Mouse (Mus musculus) lung, postnatal 0 days (tissue): ENCODE data around the gene Cd180. TPM values are rescaled to one million over a fixed set of nuclear protein-coding genes. Genes with fewer than 3 reads are reported as not detected.

Source experiments
- ATAC-seq: fragments of 200-750 bp; cut with Nextera tagmentation; 2 replicates; pipeline ENCODE4 v1.8.0; 2017; ENCODE audit warnings: moderate library complexity
- DNase-seq: peaks from one replicate; pipeline ENCODE4 v3.0.0-alpha.2; 2016; ENCODE audit warnings: low spot score
- H3K27ac ChIP-seq: fragments of 300-500 bp; sonication (generic); 2 replicates; pipeline ENCODE4 v1.5.1; 2014; ENCODE audit warnings: antibody characterized with exemption, mild to moderate bottlenecking, low read length, mixed read lengths
- H3K27me3 ChIP-seq: fragments of 300-500 bp; sonication (generic); replicated peaks from 2 replicates; pipeline ENCODE4 v1.6.1; 2014; ENCODE audit warnings: low read length, mixed read lengths; ENCODE audit not compliant: insufficient read depth
- H3K36me3 ChIP-seq: fragments of 300-500 bp; sonication (generic); 2 replicates; pipeline ENCODE4 v1.6.1; 2014; ENCODE audit warnings: low read length, mixed read lengths; ENCODE audit not compliant: insufficient read depth
- H3K4me1 ChIP-seq: fragments of 300-500 bp; sonication (generic); 2 replicates; pipeline ENCODE4 v1.6.1; 2014; ENCODE audit warnings: antibody characterized with exemption, low read depth, low read length, mixed read lengths; ENCODE audit not compliant: insufficient read depth
- H3K4me2 ChIP-seq: fragments of 300-500 bp; sonication (generic); replicated peaks from 2 replicates; pipeline ENCODE4 v1.6.1; 2014; ENCODE audit warnings: low read depth, mild to moderate bottlenecking, low read length, moderate library complexity, mixed read lengths
- H3K4me3 ChIP-seq: fragments of 300-500 bp; sonication (generic); 2 replicates; pipeline ENCODE4 v1.5.1; 2014; ENCODE audit warnings: low read depth, low read length
- H3K9ac ChIP-seq: fragments of 300-500 bp; sonication (generic); replicated peaks from 2 replicates; pipeline ENCODE4 v1.6.1; 2014; ENCODE audit warnings: low read depth, mild to moderate bottlenecking
- H3K9me3 ChIP-seq: fragments of 300-500 bp; sonication (generic); 2 replicates; pipeline ENCODE4 v1.6.1; 2016; ENCODE audit warnings: low read length, mixed read lengths
- CTCF ChIP-seq: IDR thresholded peaks from 2 replicates; pipeline ENCODE4 v1.5.1; 2016; ENCODE audit warnings: antibody characterized with exemption, mild to moderate bottlenecking
- EP300 ChIP-seq: IDR thresholded peaks from 2 replicates; pipeline ENCODE4 v1.6.1; 2016; ENCODE audit warnings: antibody characterized with exemption, mild to moderate bottlenecking, control low read depth
- WGBS: fragments of 180-500 bp; shearing (Covaris S2); extraction: QIAGEN DNeasy Blood & Tissue Kit; methylation state at CpG from one replicate; pipeline ENCODE4 v1.1.7; 2014; 5-methylcytosine and 5-hydroxymethylcytosine counted together
- polyA plus RNA-seq: library from polyadenylated mRNA; unstranded; fragments of >200 nt; fragmentation: Nextera tagmentation; extraction: Ambion mirVana; gene quantifications from 2 replicates; pipeline ENCODE4 v1.2.1, GENCODE M21; 2015

The Cd180 gene
- polyA plus RNA-seq, 1 experiment from 2014 or later: 0.67 TPM

DNA sequence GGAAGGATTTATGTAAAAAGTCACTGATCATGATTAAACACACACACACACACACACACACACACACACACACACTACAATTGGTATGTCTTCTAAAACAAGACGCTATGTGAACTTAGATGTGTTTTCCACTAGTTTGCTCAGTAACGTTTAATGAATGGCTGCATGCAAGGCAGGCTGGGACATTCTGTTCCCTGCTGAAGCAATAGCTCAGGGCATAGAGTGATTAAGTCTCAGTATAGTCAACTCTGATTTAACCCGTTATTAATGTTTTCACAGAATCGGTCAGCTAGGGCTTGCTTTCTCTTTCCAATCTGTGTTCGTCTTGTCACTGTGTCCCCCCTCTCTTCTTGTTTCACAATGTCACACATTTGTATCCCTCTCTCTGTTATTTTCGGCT is 82.1 kb downstream of the Cd180 start:
- no peak overlapping the region for H3K4me2 ChIP-seq
- H3K9ac ChIP-seq: no peak overlapping the region
- H3K27me3 ChIP-seq: no peaks in the 10 kb centered on the region
- H3K4me3 ChIP-seq: no peak overlapping the region
- no peaks in the 10 kb centered on the region; the same call in 1 of the 2 replicates for H3K4me1 ChIP-seq
- H3K36me3 ChIP-seq: peaks cover 12% of the 10 kb centered on the region; the same call in 1 of the 2 replicates
- ATAC-seq: peak; percentile 78
- DNase-seq: peak; percentile 75
- WGBS: 65% methylated on average over 6 of the region's 6 CpGs
- H3K9me3 ChIP-seq: no peaks in the 10 kb centered on the region
- H3K27ac ChIP-seq: no peak overlapping the region; the same call in 1 of the 2 replicates
- peak; percentile 84 for TF ChIP-seq EP300
- TF ChIP-seq CTCF: no peak

GRCm38 (mm10) chr13:102778859-102779258 is 85.5 kb downstream of the Cd180 start:
- no peak for ATAC-seq
- H3K4me1 ChIP-seq: no peaks in the 10 kb centered on the region; the same call in 1 of the 2 replicates
- TF ChIP-seq CTCF: no peak
- no peak for TF ChIP-seq EP300
- H3K4me2 ChIP-seq: no peak overlapping the region
- no peaks in the 10 kb centered on the region for H3K9me3 ChIP-seq
- H3K27ac ChIP-seq: no peak overlapping the region
- H3K9ac ChIP-seq: no peak overlapping the region
- 91% methylated on average over 3 of the region's 3 CpGs for WGBS
- H3K27me3 ChIP-seq: no peaks in the 10 kb centered on the region
- no peak for DNase-seq
- H3K4me3 ChIP-seq: no peak overlapping the region
- peaks cover 11% of the 10 kb centered on the region; the same call in 1 of the 2 replicates for H3K36me3 ChIP-seq

DNA sequence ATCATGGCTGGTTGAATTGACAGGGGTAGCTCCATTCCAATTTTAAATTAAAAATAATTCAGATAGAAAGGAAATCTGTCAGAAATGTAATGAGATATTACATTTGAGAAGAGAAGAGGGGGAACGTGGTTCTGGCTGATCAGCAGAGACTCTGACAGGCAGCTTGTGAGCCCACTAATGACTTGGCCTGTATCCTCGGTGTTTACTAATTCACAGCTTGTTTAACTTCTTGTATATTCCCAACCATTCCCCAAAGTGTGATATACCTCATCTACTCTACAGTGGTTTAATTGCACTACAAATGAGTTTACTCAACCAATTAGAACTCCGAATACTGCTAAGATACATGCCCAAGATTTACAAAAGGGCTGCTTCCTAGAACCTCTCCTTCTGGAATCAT is 85.9 kb downstream of the Cd180 start:
- no peak for DNase-seq
- no peak for TF ChIP-seq EP300
- TF ChIP-seq CTCF: no peak
- Histone ChIP-seq H3K4me1 (no peaks in the 10 kb centered on the region; the same call in 1 of the 2 replicates), H3K27me3 (no peaks in the 10 kb centered on the region), H3K4me3 (no peak overlapping the region), H3K9ac (no peak overlapping the region), H3K4me2 (no peak overlapping the region), H3K9me3 (no peaks in the 10 kb centered on the region), H3K27ac (no peak overlapping the region), H3K36me3 (peaks cover 11% of the 10 kb centered on the region; the same call in 1 of the 2 replicates)
- WGBS: 88% methylated on average over 3 of the region's 3 CpGs
- ATAC-seq: no peak

GRCm38 (mm10) chr13:102783531-102784310 is 90.4 kb downstream of the Cd180 start:
- no peak for TF ChIP-seq CTCF
- no peak for TF ChIP-seq EP300
- H3K9me3 ChIP-seq: no peaks in the 10 kb centered on the region
- WGBS: 72% methylated on average over 7 of the region's 7 CpGs
- no peak overlapping the region for H3K9ac ChIP-seq
- no peak for DNase-seq
- no peaks in the 10 kb centered on the region for H3K27me3 ChIP-seq
- no peak overlapping the region for H3K4me3 ChIP-seq
- no peak overlapping the region for H3K27ac ChIP-seq
- no peak for ATAC-seq
- H3K4me1 ChIP-seq: no peaks in the 10 kb centered on the region
- peaks cover 20% of the 10 kb centered on the region for H3K36me3 ChIP-seq
- H3K4me2 ChIP-seq: no peak overlapping the region

DNA sequence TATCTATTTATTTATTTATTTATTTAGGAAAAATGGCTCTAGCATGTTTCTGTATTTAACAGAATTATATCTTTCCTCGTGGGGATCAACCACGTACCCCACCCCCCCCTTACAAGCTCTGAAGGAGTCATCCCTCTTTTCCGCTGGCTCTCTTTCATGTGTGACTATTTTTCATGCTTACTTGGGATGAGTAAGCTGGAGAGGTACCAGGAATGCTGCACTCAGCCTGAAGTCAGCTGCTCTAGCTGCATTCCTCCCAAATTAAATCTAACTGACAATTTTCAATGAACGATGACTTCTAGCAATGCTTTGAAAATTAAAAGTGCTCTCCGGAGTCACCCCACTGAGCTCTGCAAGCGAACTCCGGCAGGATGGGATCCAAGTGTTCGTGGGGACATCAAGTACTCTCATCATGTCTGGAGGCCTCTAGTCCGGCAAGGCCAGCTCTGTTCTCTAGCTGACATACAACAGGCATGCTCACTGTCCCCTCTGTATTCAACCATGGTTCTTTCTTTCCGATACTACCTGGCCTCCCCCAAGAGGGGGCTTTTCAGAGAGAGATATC is 93.4 kb downstream of the Cd180 start:
- Histone ChIP-seq H3K4me1 (no peaks in the 10 kb centered on the region), H3K27me3 (no peaks in the 10 kb centered on the region), H3K9ac (no peak overlapping the region), H3K27ac (no peak overlapping the region), H3K36me3 (peaks cover 9% of the 10 kb centered on the region; the same call in 1 of the 2 replicates), H3K4me3 (no peak overlapping the region), H3K4me2 (no peak overlapping the region), H3K9me3 (no peaks in the 10 kb centered on the region)
- no peak for TF ChIP-seq EP300
- TF ChIP-seq CTCF: no peak
- WGBS: 85% methylated on average over 10 of the region's 10 CpGs
- ATAC-seq (no peak), DNase-seq (no peak)
